Mouse (Mus musculus): ENCODE results near the gene Cyp2w1. TPM values are rescaled to one million over a fixed set of nuclear protein-coding genes. Genes with fewer than 3 reads are reported as not detected.
"Not testable (repeated sequence)": the region's sequence is repeated elsewhere in the genome, so short reads cannot be mapped to it uniquely, and the experiment has no call there.

Cyp2w1 gene
- polyA plus RNA-seq, 1 experiment: not detected

- Histone ChIP-seq H3K4me1 (ENCODE audit: control insufficient read depth, insufficient read depth, low read length) (peaks cover 3% of the 10 kb centered on the region), H3K27ac (ENCODE audit: insufficient read depth, low read length) (no peak overlapping the region), H3K4me3 (ENCODE audit: insufficient read depth, low read length) (no peak overlapping the region)
- no peak for TF ChIP-seq POLR2A (IDR thresholded peaks at IDR 0.05; ENCODE audit: extremely low read depth, insufficient read depth, low read length)
- TF ChIP-seq CTCF (IDR thresholded peaks at IDR 0.05; ENCODE audit: extremely low read depth, insufficient read depth, low read length): no peak
These were observed 21.7 kb upstream of the Cyp2w1 start for GRCm38 (mm10) chr5:139330766-139331165.

GRCm38 (mm10) chr5:139331742-139332141 lies 20.7 kb upstream of the Cyp2w1 start:
- TF ChIP-seq POLR2A (IDR thresholded peaks at IDR 0.05; ENCODE audit: extremely low read depth, insufficient read depth, low read length) (no peak), CTCF (IDR thresholded peaks at IDR 0.05; ENCODE audit: extremely low read depth, insufficient read depth, low read length) (peak; percentile 95)
- peaks cover 3% of the 10 kb centered on the region for H3K4me1 ChIP-seq (ENCODE audit: control insufficient read depth, insufficient read depth, low read length)
- H3K27ac ChIP-seq (ENCODE audit: insufficient read depth, low read length): no peak overlapping the region
- no peak overlapping the region for H3K4me3 ChIP-seq (ENCODE audit: insufficient read depth, low read length)

- TF ChIP-seq CTCF (IDR thresholded peaks at IDR 0.05; ENCODE audit: extremely low read depth, insufficient read depth, low read length): no peak
- no peak for TF ChIP-seq POLR2A (IDR thresholded peaks at IDR 0.05; ENCODE audit: extremely low read depth, insufficient read depth, low read length)
- peaks cover 3% of the 10 kb centered on the region for H3K4me1 ChIP-seq (ENCODE audit: control insufficient read depth, insufficient read depth, low read length)
- H3K4me3 ChIP-seq (ENCODE audit: insufficient read depth, low read length): no peak overlapping the region
- no peak overlapping the region for H3K27ac ChIP-seq (ENCODE audit: insufficient read depth, low read length)
These were observed 19.7 kb upstream of the Cyp2w1 start for GRCm38 (mm10) chr5:139332590-139333272.

- Histone ChIP-seq H3K4me1 (ENCODE audit: control insufficient read depth, insufficient read depth, low read length) (peaks cover 3% of the 10 kb centered on the region), H3K27ac (ENCODE audit: insufficient read depth, low read length) (no peak overlapping the region), H3K4me3 (ENCODE audit: insufficient read depth, low read length) (no peak overlapping the region)
- TF ChIP-seq CTCF (IDR thresholded peaks at IDR 0.05; ENCODE audit: extremely low read depth, insufficient read depth, low read length) (no peak), POLR2A (IDR thresholded peaks at IDR 0.05; ENCODE audit: extremely low read depth, insufficient read depth, low read length) (no peak)
These were observed 19.0 kb upstream of the Cyp2w1 start for GRCm38 (mm10) chr5:139333301-139334013.

- H3K27ac ChIP-seq (ENCODE audit: insufficient read depth, low read length); H3K4me3 ChIP-seq (ENCODE audit: insufficient read depth, low read length); H3K4me1 ChIP-seq (ENCODE audit: control insufficient read depth, insufficient read depth, low read length): not testable (repeated sequence)
These were observed 18.0 kb upstream of the Cyp2w1 start for GRCm38 (mm10) chr5:139334394-139334793.

GRCm38 (mm10) chr5:139335634-139336033 lies 16.8 kb upstream of the Cyp2w1 start:
- peaks cover 3% of the 10 kb centered on the region for H3K4me1 ChIP-seq (ENCODE audit: control insufficient read depth, insufficient read depth, low read length)
- H3K27ac ChIP-seq (ENCODE audit: insufficient read depth, low read length): no peak overlapping the region
- TF ChIP-seq CTCF (IDR thresholded peaks at IDR 0.05; ENCODE audit: extremely low read depth, insufficient read depth, low read length) (no peak), POLR2A (IDR thresholded peaks at IDR 0.05; ENCODE audit: extremely low read depth, insufficient read depth, low read length) (no peak)
- no peak overlapping the region for H3K4me3 ChIP-seq (ENCODE audit: insufficient read depth, low read length)

GRCm38 (mm10) chr5:139337826-139338370 lies 14.5 kb upstream of the Cyp2w1 start:
- Histone ChIP-seq H3K4me1 (ENCODE audit: control insufficient read depth, insufficient read depth, low read length) (no peaks in the 10 kb centered on the region), H3K27ac (ENCODE audit: insufficient read depth, low read length) (no peak overlapping the region), H3K4me3 (ENCODE audit: insufficient read depth, low read length) (no peak overlapping the region)
- TF ChIP-seq CTCF (IDR thresholded peaks at IDR 0.05; ENCODE audit: extremely low read depth, insufficient read depth, low read length) (no peak), POLR2A (IDR thresholded peaks at IDR 0.05; ENCODE audit: extremely low read depth, insufficient read depth, low read length) (no peak)

- no peak overlapping the region for H3K27ac ChIP-seq (ENCODE audit: insufficient read depth, low read length)
- no peaks in the 10 kb centered on the region for H3K4me1 ChIP-seq (ENCODE audit: control insufficient read depth, insufficient read depth, low read length)
- no peak overlapping the region for H3K4me3 ChIP-seq (ENCODE audit: insufficient read depth, low read length)
- TF ChIP-seq POLR2A (IDR thresholded peaks at IDR 0.05; ENCODE audit: extremely low read depth, insufficient read depth, low read length) (no peak), CTCF (IDR thresholded peaks at IDR 0.05; ENCODE audit: extremely low read depth, insufficient read depth, low read length) (no peak)
These were observed 14.0 kb upstream of the Cyp2w1 start for GRCm38 (mm10) chr5:139338403-139338802.

- no peak overlapping the region for H3K4me3 ChIP-seq (ENCODE audit: insufficient read depth, low read length)
- H3K4me1 ChIP-seq (ENCODE audit: control insufficient read depth, insufficient read depth, low read length): no peaks in the 10 kb centered on the region
- no peak overlapping the region for H3K27ac ChIP-seq (ENCODE audit: insufficient read depth, low read length)
- TF ChIP-seq POLR2A (IDR thresholded peaks at IDR 0.05; ENCODE audit: extremely low read depth, insufficient read depth, low read length) (no peak), CTCF (IDR thresholded peaks at IDR 0.05; ENCODE audit: extremely low read depth, insufficient read depth, low read length) (no peak)
These were observed 13.5 kb upstream of the Cyp2w1 start for GRCm38 (mm10) chr5:139338891-139339290.

Data from cortical plate, adult 2 months (tissue).